Mouse (Mus musculus) kidney, adult 18-20 months (tissue): ENCODE data around the gene Arl4d.

Experiments used
- DNase-seq: peaks from one replicate; pipeline ENCODE4 v3.0.0; 2021

The Arl4d gene

DNA sequence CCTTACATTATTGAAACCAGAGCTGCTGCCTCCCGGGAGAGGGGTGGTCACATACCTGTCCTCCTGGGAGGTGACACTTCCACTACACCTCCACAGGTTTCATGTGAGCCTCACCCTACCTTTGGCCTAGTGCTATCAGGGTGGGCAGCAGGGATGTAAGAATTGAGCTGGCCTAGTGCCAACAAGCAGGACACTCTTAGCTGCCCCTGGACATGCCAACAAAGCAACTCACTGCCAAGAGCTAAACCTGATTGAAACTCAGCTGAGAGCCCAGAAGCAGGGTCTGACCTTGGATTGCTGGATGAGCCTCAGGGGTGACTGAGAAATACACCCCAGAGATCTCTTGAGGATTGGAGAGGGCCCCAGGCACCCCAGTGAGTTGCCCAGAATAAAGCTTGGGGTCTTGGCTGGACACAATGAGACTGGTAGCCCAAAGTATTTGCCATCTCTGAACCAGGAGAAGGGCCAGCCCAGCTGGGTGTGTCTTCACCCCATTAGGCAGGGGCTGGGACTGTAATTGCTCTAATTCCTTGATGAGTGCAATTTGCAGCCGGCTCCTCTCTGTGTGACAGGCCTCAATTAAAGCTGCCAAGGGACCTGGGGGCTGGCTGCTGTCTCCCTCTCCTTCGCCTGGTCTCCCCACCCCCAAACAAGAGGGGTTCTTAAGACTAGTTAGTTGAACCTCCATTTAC, 15.4 kb downstream of the Arl4d start:
- no peak for DNase-seq

DNA sequence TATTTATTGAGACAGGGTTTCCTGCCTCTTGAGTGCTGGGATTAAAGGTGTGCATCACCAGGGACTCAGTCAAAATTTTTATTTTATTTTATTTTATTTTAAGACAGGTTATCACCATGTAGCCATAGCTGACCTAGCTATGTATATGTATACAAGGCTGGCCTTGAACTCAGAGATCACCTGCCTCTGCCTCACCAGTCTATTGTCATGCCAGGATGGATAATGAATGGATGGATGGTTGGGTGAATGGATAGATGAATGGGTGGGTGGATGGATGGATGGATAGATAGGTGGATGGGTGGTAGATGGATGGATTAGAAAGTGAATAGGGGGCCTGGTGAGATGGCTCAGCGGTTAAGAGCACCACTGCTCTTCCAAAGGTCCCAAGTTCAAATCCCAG, 16.6 kb downstream of the Arl4d start:
- DNase-seq = no peak

DNA sequence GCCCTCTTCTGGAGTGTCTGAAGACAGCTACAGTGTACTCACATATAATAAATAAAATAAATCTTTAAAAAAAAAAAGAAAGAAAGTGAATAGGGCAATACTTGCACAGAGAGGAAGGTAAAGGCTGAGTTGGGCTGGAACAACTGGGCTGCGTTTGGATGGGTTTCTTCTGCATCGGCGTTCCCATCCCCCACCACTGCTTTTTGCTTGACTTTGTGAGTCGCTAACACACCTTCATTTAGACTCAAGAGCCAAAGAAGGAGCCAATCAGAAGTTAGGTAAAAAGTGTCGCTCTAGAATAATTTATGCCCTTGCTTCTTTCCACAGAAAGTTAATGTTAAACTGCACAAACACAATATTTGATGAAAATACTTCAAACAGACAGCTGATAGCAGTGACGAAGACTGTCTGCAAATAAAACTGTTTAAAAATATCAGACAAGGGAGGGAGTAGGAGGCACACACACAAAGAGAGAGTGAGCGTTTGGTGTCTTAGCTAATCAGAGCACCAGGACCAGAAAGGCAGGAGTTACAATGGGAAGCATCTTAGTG, 17.1 kb downstream of the Arl4d start:
- no peak for DNase-seq

DNA sequence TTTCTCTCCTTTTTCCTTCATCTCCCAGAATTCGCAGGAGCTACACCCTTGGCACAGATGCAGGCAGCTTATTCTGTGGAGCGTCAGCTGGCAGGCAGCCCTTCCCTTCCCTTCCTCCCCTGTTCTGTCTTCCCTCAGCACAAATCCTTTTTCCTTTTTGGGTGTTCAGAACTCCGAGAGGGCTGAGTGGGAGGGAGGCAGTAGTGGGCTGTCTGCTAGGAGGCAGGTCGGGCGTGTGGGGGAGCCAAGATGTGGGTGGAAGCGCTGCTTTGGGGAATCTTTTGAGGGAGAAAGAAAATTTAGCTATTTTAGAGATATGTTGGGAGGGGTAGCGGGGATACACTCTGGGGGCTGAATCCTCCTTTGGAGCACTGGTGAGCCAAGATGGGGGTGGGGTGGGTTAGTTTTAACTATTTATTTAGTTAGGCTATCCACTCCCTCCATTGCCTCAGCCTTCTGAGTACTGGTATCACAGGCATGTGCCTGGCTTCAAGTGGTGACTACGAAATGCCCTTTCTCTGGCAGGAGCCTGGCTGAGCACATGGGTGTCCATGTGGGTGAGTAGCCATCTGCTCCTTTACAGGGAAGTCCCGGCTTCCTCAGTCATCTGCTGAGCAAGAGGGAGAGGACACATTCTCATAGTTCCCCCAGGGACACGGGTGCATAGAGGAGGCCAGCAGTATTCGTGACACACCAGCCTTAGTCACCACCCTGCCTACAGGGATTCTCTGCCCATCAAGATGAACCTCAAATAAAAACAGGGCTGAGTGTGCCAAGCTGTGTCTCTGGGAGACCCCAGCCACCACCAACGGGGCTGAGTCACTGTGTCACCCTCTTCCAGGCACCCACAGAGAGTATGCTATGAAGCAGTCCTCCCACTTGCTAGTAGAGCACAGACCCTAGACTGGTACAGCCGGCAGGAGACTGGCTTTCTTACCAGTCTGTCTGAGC, 22.3 kb downstream of the Arl4d start:
- no peak for DNase-seq

DNA sequence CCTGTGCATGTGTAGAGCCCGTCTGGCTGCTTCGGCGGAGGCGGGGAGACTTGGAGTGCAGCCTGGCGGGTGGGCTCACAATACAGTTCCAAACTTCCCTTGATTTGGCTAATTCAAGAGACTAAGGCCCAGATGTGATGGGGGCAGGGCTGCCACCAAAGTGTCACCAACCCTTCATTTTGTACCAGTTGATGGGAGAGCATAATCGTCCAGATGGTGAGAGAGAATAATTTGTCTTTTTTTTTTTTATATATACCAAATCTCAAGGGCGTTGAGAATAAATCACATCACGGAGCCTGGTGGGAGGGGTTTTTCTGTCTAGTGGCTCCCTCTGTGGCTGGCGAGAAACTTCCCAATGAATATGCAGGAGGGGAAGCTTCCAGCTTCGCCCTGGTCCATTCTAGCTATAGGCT, 24.4 kb downstream of the Arl4d start:
- DNase-seq = no peak

DNA sequence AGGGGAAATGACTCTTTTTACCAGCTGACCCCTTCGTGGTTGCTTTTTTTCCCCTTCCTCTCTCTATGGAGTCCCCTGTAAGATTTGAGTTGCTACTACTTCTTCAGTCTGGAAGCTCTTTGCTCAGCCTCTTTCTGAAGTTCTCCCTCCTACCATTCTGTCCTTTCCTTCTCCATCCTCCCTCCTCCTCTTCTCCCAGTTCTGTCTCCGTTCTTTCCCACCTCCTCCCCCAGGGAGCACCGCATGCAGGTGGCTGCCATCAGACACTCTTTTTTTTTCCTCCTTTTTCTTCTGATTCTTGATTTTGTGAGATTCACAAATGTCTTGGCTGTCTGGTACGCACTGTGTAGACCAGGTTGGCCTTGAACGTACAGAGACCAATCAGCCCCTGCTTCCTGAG, 25.0 kb downstream of the Arl4d start:
- no peak for DNase-seq

DNA sequence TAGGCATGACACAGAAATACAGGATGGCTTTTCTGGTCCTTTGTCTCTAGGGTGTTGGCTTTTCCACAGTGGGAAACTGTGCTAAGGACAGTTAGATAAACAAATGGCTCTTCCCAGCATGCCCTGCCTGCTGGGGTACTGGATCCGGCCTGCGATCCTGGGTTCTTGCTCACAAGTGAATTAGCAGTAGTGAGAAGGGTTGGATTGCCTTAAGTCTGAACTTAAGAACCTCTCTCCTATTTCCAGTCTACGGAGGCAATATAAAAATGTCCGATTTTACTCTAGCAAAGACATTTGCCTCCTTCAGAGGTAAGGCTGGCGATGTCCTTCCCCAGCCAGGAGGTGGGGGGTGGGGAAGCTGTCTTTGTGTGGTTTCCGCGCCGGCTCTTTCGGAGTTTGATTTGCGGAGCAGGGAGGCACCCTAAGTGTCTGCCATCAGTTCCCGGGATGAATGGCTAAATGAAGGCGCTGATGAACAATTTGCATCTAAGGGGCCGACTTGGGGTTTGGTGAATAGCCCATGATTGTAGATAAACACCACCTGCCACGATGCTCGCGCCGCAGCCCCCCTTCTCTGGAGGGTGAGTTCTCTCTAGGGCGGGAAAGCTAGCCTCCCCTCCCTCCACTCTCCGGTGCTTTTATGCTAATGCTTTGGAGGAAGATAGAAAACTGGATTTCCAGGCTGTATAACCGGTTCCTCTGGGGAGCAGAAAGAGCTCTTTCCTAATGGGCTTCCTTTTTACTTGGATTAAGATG, 30.7 kb downstream of the Arl4d start:
- DNase-seq = no peak

DNA sequence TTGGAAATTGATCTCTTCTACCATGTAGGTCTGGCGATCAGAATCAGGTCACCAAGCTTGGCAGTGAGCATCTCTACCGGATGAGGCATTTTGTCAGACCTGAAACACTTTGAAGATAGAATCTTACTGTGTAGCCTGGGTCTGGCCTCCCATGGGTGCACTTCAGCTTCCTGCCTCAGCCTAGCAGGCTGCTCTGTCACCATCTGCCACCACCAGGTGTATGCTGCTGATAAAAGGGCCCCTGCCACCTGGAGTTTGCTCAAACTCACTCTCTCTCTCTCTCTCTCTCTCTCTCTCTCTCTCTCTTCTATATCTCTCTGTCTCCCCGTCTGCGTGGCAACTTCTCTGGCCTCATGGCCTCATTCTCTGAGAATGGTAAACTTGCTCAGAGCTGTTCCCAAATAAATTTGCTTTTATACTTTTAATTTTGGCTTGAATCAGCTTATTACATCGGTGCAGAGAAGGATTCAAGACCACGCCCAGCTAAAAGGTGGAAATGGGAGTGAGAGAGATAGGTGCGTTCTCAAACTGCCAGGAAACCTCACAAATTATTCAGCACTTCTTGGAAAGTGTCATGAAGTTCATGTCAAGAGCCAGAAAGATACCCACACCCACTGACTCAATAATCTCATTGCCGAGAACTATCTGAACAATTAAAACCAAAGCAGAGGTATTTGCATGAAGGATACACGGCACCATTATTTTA, 32.0 kb downstream of the Arl4d start:
- DNase-seq = no peak

DNA sequence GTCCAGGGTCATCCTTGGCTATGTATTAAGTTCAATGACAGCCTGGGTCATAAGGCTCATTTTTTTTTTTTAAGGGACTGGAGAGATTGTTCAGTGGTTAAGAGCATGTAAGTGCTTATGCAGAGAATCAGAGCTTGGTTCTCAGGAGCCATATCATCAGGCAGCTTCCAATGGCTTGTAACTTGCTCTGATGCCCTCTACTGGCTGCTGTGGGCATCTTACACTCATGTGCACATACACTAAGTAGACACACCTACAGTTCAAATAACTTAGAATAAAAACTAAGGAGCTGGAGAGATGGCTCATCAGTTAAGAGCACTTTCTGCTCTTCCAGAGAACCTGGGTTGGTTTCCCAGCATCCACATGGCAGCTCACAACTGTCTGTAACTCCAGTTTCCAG, 32.8 kb downstream of the Arl4d start:
- no peak for DNase-seq

DNA sequence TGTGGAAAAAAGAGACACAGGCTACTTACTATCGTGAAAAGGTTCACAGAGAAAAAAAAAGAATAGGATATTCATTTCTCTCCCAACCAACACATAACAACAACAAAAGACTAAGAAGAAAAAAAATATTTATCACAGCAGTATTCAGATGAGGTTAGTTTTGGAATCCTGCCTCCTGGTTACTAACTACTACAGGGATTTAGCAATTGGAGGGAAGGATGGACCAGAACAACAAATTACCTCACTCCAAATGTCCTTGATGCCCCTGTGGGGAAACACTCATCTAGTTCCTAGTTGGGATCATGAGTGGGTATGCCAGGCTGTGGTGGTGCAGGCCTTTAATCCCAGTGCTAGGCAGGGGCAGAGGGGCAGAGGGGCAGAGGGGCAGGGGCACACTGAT, 34.2 kb downstream of the Arl4d start:
- DNase-seq = no peak

DNA sequence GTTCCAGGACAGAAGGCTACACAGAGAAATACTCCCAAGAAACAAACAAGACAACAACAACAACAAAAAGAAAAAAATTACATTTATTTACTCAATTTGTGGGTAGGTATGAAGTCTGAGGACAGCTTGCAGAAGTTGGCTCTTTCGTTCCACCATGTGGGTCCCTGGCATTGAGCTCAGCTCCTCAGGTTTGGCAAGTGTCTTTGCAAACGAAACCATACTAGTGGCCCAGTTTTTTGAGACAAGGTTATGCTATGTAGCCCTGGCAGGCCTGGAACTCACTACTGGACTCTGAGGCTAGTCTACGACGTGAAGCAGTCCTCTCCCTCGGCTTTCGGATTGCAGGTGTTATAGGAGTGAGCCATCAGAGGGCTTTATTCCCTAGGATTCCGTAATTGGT, 34.6 kb downstream of the Arl4d start:
- no peak for DNase-seq

DNA sequence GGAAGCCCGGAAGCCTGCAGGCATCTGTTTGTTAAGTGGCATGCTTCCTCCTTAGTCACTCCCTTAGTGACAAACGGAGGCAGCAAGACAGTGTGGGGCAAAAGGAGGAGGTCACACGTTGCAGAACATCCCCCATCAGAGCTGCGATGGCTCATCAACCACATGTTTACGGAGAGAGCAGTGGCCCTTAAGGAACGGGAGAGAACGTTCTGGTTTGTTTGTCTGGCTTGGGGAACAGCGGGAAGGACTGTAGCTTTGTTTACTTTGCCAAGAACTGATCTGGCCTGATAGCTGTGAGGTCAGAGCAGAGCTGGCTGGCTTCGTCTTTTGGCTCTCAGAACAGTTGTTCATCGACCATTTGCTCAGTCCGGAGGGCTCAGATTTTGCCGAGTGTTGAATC, 35.1 kb downstream of the Arl4d start:
- peak; percentile 47 for DNase-seq

DNA sequence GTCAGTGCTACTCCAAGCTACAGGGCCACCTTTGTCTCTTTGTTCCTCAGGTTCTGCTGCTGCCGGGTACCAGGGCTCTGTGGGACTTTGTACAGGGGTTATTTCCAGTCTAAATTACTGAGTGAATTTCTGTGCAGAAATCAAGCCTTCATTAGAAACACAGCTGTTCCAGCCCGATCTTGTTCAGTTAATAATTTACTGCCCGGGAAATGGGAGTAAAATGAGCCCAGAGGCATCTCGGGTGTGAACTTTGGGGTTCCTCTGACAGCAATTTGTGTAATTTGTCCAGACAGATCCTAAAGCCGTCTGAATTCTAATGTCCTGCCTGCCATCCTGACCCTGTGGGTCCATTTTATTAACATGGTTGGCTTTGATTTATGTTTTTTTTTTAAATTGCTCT, 38.7 kb downstream of the Arl4d start:
- peak; percentile 54 for DNase-seq

DNA sequence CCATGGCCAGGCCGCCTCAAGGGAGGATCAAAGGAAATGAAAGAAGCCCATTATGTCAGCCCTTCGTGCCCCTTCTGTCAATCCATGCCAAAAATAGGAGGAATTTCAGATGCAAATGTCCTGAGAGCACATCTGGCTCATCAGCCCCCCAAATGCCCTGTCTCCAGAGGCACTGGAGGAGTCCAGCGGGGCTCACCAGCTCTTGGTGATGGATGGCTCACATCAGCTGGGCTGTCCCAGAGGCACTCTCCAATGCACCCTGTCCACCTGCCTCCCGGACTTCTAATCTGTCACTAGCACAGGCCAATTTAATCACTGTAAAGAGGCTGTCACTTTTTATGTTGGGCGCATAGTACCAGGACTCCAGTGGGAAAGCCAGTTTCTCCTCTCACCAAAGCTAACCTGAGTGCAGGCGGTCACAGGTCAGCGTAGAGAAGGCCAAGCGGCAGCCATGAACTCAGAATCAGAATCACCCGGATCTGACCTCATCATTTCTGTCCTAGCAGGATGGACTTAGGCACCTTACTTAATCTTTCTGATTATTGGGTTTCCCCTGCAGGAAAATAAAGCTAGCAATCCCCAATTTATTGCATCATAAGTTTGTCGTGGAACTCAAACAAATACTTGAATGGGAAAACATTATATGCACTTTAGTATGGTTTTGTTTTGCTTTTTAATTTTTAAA, 41.6 kb downstream of the Arl4d start:
- no peak for DNase-seq

DNA sequence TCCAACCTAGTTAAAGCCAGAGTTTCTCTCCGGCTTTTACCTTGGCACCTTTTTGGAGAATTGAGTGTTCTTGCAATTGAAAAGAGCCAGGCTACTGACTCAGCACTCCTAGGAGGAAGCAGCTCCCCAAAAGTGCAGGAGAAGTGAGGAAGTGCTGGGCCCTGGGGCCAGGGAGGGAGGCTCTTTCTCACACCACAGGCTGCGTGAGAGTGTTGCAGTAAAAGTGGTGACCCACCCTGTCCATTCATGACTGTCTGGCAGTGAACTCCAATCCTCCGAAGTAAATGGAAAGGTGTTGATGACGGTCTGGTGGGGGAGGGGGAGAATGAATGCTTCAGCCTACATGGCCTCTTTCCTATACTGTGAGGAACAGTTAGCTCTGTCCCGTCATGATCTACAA, 43.1 kb downstream of the Arl4d start:
- DNase-seq = no peak

DNA sequence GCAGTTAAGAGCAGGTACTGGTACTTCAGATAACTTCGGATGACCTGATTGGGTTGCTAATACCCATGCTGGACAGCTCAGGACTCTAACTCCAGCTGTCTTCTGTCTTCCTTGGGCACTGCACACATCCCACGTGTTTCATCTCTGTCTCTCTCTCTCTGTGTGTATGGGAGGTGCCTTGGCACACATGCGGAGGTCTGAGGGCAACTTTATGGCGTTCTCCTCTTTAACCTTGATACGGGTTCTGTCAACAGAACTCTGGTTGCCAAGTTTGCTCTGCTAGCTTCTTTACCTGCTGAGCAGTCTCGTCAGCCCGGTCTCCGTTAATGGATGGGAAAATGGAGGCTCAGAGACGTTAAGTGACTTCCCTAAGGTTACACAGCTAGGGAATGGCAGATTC, 47.5 kb downstream of the Arl4d start:
- DNase-seq = peak; percentile 5

DNA sequence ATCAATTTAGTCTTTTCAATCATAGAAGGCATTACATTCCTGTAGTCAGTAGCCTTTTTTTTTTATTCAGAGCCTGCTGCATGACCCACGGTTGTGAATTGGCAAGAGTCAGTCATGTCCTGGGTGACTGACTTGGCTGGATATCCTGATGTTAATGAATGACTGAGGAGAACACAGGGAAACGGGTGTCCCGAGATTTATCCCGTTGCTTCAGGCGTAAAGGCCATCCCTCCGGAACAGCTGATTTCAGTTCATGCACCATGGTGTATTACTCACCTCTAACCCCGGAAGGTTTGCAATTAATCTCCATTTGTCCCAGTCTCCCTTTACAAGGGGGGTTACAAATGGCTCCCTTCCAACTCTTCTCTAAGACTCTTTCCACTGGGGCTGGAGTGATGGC, 48.7 kb downstream of the Arl4d start:
- DNase-seq = peak; percentile 71
